Mouse (Mus musculus): ENCODE data around the gene Prelid1.

GRCm38 (mm10) chr13:55277203-55277602, 43.1 kb upstream of the Prelid1 start:
- TF ChIP-seq CTCF (IDR thresholded peaks at IDR 0.05; ENCODE audit: low read depth, low read length) = no peak
- no peak for TF ChIP-seq GATA2 (IDR thresholded peaks at IDR 0.05; ENCODE audit: borderline replicate concordance, low read depth, low read length)
- TF ChIP-seq GATA1 (IDR thresholded peaks at IDR 0.05; ENCODE audit: borderline replicate concordance, low read length) = no peak
- TF ChIP-seq POLR2AphosphoS5 (IDR thresholded peaks at IDR 0.05; ENCODE audit: insufficient replicate concordance, low read depth, low read length) = no peak
- TF ChIP-seq TAL1 (conservative IDR thresholded peaks at IDR 0.05; ENCODE audit: low read depth, low read length) = no peak
